Mouse (Mus musculus) bone marrow, adult 2 months (tissue): ENCODE measurements around the gene Paqr9.

Experiments used
- CTCF ChIP-seq: fragments of 200-500 bp; IDR thresholded peaks from 2 replicates; pipeline ENCODE4 v1.5.1; 2011; ENCODE audit warnings: low read length, control low read depth; ENCODE audit not compliant: control insufficient read depth, insufficient read depth
- POLR2A ChIP-seq: fragments of 200-500 bp; IDR thresholded peaks from 2 replicates; pipeline ENCODE4 v1.6.1; 2011; ENCODE audit warnings: low read depth, mild to moderate bottlenecking, control low read depth, low read length, borderline replicate concordance; ENCODE audit not compliant: control insufficient read depth

DNA sequence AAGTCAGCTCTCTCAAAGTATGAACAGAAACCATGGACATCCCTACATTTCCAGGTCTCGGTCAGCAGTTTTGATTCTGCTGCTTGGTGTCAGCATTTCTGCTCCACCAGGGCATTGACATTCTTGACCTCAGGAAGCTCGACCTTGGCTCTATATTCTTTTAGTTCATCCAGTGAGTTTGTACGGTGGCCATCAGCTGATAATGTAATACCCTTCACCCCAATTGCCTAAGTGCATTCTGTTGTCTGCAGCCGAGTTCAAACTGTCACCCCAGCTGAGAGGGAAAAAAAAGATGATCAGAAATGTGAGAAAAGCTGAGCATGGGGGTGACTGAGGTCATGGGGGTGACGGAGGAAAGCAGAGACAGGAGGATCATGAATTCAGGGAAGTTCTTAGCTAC is 13.1 kb downstream of the Paqr9 start:
- no peak for TF ChIP-seq POLR2A
- no peak for TF ChIP-seq CTCF
